Mouse (Mus musculus) layer of hippocampus, postnatal 10 days (tissue): ENCODE measurements at regions not wholly inside any gene's neighbourhood (a gene's known extent, or its start where the extent isn't known, plus 50 kb on each side); places are given as distances from the start of the nearest gene placed in this dataset.

ENCODE experiments used
- DNase-seq, 2 experiments: peaks; one replicate each; pipeline ENCODE4 v3.0.0; 2021; ENCODE audit warnings: low spot score in 2 of 2

DNA sequence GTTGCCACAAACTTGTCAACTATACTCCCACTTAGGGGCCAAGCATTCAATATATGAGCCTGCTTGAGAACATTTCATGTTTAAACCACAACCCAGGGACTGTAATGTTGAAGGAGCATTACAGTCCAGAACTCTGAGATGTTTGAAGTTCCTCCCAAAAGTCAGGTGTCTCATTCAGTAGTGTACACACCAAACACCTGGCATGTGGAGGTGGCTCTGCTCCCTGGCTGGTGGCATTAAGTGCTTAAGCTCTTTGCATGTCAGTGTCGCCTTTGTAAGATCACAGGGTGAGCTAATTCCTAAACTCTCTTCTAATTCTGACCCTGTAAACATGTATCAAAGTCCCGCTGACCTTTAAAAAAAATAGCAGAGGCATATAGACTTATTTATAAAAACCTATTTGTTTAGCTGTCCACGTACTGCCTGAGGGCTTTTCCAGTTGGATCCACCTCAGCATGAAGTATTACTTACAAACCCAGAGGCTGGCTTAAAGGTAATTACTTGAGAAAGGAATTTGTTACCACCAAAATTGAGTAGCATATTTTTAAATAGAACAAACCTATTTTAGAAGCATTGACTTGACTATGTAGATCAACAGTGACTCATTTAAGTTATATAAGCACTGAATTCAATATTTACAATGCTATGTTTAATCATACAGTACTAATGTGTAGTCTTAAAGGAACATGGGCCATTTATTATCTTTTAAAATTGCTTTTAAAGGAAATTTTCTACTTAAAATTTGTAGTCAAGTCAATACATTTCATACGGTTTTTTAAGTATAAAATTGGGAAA lies 276.3 kb upstream of the Fermt1 start:
- no peak for DNase-seq

DNA sequence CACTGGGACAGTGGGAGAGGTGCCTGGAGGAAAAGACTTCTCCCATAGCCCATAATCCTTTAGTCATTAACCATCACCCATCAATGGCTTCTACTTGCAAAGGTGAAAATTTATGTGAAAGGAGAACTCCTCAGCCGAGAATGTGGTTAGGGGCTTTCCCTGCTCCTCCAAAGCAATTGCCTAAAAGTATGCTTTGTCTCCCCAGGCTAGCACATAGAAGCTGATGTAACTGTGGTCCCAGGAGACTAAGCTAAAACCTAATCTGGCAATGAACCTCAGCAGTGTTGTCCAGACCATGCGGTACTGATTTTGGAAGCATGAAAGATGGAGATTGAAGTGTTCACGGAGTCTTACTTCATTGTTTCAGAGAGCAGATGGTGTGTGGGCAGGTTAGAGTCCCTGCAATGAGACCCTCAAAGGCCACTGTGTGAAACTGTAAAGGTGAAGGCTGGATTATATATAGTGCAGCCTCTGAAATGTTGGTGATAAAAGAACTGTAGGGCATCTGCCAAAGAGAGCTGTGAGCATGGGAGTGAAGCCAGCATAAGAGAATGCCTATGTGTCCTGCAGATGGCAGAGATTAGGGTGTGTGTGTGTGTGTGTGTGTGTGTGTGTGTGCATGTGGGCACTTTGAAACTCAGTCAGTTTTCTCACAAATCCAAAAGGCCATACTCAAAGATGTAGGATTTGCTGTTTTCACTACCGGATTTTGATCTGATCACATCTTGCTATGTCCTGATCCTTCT lies 289.6 kb upstream of the Fermt1 start:
- peak in 1 of 2 experiments; percentile 13 for DNase-seq

DNA sequence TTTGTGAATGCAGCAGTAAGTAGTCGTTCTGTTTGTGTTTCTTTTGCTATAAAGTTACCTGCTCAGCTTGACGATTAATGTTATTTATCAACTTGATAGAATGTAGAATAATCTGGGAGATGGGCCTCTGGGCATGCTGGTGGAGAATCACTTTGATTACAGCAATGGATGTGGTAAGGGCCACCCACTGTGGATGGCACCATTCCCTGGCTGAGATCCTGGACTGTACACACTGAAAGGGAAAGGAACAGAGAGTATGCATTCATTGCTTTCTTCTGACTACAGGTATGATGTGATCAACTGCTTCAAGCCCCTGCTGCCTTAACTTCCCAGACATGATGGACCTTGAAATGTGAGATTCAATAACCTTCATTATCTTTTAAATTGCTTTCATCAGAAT lies 299.8 kb upstream of the Bmp2 start:
- no peak for DNase-seq

DNA sequence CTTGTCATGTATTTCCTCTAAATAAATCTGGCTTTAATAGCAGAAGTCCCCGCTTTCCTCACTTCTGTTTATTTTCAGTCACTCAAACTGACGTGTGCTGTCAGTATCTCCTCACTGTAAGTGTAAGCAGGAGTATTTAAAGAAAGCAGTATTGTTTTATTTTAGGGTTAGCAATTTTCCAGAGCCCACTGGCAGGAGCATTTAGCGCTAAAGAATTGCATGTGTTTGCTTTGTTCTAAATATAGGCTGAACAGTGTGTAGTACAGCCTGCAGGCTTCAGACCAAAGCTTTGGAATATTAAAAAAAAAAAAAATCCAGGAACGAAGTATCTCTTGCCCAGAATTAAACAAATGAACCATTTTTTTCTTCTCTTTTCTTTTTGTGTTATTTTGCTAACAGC lies 277.5 kb upstream of the Bmp2 start:
- DNase-seq = no peak

DNA sequence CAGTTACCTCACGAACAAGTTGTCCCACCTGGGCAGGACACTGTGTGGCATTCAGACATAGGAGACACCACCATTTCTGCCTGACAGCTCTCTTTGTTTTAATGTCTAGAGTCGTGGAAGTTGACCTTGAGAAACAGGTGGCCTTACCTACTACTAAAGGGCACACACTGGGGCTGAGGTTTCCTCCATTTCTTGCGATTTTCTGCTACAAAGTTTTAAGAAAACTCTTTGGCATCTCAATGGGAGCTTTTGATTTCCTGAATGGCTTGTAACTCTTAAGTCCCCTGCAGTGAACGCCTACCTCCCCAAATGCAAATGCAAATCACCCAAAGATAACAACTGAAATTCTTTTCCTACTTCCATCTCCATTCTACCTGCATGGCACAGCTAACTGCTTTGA lies 273.4 kb upstream of the Bmp2 start:
- no peak for DNase-seq

DNA sequence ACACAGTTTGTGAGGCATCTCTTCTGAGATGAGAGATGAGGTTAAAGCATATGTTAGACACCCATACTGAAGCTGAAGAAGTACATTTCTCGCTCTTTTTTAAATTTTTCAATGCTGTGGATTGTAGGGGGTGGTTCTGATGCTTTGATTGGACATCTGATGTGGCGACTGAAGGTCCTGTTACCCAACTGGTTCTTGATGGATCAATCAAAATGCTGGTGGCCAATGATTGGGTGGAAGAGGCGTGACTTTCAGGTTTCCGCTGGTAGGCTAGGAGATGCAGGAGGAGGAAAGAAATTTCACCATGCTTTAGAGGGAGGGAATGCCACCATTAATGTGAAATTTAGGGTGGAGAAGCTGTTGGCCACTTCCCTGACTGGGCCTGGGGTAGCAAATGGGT lies 272.7 kb upstream of the Bmp2 start:
- no peak for DNase-seq

DNA sequence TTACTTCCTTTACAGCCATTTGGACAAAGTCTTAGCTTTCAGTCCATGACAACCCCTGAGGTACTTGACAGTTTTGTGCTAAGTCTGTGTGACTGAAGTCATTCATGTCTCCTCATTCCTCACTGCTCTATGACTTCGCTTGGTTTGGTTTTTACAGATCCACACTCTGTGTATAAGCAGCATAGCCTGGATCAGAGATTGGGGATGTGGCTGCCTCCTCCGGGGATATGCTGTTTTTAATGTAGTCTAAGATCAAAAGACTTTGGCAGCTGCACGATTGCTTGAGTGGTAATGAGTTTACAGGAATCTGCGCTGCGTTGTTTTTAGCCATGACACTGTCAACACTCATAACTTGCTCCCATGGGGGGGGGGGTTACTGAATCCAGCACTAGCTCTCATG lies 269.3 kb upstream of the Bmp2 start:
- DNase-seq = no peak

DNA sequence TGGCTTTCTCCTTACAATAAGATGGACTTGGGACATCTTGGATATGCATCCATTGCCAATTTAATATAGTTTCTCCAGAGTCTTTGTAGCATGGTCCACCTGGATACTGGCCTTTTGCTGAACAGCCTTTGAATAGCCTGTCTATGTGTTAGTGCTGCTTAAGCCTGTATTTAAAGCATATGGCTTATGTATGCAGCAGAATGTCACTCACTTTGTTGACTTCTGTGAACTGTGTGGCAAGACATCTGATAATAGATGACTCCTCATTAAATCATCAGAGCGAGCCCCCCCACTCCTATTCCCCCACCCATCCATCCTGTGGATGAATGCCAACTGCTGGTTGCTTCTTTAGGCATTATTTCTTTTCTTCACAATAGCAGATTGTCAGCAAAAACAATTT lies 268.2 kb upstream of the Bmp2 start:
- DNase-seq = no peak

DNA sequence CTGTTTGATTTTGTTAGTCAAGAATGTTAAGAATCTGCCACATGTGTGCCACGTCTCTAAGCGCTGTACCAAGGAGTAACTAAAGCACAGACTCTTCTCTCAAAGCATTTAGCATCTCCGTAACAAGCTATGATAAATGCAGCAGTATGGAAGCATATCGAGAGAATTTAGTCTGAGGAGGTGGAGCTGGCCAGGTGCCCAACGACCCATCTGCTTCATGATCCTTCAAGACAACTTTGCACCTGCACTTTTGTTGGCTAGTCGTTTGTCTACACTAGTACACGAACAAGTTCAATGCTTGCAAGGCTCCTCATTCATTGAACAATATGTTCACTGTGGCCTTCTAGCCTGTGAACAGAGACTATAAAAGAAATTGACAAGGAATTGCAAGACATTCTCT lies 257.8 kb upstream of the Bmp2 start:
- no peak for DNase-seq

DNA sequence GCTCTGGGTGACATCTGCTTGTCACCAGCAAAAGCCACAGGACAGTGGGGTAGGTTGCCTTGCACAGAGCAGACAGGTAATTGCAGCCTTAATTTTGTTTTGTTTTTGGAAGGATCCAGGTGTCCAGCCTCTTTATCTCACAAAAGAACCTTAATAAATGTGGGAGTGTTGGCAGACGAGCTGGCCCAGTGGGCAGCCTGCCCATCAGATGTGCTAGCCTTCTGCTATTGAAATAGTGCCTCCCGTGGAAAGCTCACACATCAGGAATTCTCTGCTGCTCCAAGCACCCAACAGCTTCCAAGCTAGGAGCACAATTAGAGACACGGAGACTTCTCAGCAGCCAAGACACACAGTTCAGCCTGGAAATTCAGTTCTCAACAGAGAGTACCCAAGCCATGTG lies 246.0 kb upstream of the Bmp2 start:
- DNase-seq = peak; percentile 55 to 67

DNA sequence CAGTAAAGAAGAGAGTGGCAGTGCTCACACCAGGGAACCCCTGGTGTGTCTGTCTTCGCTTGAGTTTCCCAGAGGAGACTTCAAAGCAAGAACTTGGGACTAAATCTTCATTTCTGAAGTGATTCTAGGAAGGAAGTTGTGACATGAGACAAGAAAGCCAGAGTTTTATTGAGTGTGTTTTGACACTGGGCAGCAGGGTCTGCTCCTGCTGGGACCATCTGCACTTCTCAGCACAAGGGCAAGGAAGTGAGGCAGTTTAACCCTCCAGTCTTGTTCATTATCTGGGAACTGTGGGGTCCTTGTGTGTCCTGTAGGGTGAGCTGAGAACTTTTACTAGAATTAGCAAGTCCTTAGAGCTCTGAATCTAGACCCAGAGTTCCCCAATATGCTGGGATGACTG lies 241.0 kb upstream of the Bmp2 start:
- DNase-seq = no peak

DNA sequence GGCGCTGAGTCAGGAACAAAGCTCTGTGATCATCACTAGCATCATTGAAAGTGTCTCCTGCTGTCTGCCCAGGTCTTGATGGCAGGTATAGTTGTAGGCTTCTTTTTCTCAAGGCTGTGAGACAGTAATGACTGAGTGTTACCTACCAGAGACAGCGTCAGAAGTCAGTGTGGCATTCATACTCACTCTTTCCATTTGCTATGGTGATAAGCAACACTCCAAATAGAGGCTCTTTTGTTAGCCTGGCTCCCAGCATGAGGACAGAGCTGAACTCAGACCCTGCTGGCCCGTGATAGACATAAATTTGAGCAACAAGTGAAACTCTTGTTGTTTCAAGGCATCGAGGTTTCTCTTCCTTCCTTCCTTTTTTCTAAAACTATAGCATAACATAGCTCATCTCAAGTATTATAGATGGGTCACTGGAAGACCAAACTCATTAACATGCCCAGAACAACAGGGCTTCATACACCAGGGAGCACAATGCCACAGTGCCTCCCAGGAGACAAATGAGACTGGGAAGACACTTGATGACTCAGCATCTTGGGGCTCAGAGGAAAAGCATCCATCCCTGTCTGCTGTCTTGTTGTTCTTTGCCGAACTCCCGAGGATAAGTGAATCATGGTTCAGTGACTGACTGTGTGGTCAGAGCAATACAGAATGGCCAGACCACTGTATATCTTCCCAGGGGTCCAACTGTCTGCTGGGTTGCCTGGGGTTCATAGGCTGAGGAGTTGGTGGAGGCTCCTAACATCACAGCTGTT lies 225.5 kb upstream of the Bmp2 start:
- DNase-seq = no peak

DNA sequence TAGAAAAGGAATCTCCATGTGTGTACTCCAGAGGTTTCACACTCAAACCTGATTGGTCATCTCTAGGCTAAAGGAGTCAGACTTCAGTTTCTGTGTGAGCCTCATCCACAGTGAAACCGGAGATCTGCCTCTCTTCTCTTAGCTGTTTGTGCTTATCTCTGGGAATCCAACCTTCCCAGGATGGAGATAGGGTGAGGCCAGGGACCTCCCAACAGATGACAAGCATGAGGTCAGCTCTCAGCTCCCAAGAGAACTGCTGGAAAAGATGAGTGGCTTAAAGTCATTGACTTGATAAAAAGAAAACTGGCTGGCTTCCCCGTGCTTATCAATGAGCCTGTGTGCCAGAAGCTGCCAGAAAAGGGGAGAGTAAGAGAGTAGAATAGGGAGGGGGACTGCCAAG lies 224.3 kb upstream of the Bmp2 start:
- DNase-seq = no peak

DNA sequence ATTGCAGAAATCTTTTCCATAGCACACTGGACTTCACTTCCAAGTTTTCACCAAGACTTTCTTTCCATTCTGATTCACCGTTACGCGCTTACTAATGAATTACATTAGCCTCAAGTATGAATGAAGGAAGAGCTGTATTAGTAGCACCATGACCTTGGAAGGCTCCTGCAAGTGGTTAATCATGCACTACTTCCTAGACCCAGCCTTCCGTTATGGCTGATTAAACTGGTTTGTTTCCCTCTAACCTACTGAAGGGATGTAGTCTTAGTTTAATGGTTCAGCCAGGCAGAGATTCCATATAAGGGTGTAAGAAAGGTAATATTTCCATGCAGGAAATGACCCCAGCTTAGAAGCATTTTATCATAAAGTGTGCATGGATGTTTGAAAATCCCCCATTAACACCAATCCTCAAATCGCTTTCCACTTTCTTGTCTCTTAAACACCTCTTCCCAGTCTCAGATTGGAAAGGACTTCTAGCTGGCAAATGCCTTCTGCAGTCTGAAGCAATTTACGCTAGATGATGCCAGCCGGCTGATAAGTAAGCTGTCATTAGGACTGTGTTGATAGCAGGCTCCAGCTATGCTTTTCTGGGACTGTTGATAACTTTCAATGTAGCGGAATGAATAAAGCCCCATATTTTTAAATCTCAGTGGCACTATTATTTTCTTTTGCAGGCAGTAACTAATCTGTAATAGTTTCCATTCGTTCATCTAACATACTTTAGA lies 215.6 kb upstream of the Bmp2 start:
- no peak for DNase-seq

DNA sequence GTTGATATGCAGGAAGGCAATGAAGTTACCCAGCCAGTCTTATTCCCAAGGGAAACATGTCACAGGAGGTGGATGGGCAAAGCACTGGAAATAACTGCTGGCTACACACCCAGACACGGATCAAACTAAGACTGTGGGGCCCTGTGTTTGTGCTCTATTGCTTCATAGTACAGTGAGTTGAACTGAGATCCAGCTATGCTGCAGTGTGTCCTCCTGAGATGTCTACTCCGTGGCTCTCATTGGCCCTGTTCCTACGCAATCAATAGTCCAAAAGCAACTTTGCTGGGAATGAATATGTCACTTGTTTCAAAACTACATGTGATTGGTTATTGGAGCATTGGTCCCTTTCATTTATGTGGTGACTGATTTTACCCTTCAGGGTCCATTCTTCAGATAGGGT lies 213.8 kb upstream of the Bmp2 start:
- DNase-seq = no peak

DNA sequence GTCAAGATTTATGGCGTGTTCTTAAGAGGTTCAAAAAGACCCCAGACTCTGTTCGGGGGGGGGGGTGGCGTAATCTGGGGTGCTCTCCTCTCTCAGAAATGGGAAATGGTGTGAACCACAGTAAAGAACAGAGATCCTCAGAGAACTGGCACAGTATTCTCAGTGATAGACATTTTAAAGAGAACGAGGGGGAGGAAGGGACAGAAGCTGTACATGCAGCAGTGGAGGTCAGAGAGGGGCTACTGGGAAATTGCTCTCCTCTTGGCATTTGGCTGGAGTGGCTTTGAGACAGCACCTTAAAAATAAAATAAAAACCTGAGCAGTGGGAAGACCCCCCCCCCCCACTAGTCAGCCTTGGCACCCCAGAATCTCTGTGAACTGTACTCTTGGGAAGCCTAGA lies 210.6 kb upstream of the Bmp2 start:
- DNase-seq = no peak

DNA sequence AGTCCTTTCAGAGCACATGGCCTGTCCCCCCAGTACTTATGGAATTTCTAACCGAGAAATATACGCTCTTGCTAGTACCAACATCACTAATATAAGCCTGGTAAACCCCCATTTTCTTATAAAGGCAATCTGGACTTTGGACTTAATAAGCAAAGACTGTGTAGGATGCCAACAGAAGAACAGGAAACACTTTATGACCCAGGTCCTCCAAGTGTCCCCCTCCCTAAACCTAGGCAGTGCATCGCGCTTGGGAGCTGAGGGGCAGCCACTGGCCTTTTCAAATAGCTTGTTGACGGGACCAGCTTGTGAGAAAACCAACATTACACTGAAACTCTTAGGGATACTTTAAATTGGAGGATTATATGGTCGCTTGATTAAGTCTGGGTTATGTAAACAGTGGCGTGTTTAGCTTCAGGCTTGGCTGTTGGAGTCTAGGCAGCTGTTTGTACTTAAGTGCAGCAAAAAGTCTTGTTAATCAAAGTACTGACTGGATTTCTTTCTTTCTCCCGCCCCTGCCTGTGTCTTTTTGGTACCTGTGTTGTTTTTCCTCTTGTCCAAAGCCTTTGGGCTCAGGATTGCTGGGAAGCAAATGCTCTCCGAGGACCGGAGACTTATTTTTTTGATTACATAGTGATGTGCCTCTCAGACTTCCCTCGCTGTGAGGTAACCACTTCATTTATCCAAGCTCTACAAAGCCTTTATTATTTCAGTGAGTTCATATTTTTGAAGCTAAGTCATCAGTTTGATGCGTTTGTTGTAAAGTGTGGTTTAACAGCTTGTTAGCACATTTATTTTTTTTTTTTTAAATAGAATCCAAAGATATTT lies 205.8 kb upstream of the Bmp2 start:
- no peak for DNase-seq

DNA sequence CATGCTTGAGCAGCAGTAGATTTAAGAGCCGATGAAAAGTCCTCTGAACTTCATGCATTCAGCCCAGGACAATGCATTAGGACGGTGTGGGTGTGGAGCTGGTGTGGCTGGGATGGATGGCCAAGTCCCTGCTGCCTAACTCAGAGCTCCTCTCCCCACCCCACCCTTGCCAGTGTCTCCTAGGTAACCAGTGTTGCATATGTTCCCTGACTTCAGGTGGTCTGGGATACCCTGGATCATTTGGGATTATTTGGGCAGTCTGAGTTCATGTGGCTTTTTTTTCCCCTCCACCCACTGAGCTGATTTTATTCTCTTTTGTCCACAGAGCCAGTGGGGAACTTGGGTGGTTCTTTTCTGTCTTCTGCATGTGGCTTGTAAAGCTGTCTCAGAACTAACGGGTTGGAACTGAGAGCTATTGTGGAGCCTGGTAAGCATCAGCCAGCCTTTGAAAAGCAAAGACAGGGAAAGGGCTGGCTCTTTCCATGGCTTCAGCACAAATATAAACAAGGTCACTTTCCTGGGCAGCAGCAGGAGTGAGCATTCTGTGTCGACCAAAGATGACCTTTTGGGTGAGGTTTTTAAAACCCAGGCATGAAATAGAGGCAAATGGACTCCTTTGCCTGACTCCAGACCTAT lies 205.1 kb upstream of the Bmp2 start:
- DNase-seq = no peak

DNA sequence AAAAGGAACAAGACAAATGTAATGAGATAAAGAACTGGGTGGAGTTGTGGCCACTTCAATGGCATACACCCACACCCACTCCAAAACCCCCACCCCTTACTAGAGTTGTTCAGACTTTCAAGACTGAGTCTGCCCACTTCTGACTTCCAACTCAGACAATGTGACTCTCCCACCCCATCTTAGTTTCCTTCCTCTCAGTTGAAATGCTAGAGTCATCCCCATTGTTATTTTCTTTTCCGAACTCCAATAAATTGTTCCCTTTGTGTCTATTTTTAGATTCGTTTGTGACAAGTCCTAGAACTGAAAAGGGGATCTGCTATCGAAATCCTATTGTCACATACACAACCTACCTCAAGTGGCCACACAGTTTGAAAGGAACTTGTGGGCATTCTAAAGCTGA lies 200.7 kb upstream of the Bmp2 start:
- no peak for DNase-seq

DNA sequence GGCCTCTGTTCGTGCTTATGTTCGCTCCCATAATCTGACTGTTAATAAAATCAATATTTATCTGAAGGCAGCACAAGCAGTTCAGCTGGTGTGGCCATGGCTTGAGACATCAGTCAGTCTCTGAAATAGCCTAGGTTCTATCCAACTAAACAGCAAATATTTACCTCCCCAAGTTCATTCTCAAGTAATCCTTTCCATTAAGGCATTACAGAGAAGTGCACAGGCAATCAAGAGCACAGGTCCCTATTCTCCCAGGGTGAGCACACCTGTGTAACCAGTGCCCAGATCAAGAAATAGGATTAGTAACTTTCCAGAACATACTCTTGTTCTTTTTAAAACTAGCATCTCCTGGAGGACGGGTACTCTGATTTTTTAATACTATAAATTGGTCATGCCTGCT lies 199.2 kb upstream of the Bmp2 start:
- DNase-seq = no peak
